Mouse (Mus musculus): Measurements from ENCODE around the gene Taf1b. TPM values are rescaled to one million over a fixed set of nuclear protein-coding genes. Genes with fewer than 3 reads are reported as not detected.

The Taf1b gene
- polyA plus RNA-seq, 1 experiment: not detected

DNA sequence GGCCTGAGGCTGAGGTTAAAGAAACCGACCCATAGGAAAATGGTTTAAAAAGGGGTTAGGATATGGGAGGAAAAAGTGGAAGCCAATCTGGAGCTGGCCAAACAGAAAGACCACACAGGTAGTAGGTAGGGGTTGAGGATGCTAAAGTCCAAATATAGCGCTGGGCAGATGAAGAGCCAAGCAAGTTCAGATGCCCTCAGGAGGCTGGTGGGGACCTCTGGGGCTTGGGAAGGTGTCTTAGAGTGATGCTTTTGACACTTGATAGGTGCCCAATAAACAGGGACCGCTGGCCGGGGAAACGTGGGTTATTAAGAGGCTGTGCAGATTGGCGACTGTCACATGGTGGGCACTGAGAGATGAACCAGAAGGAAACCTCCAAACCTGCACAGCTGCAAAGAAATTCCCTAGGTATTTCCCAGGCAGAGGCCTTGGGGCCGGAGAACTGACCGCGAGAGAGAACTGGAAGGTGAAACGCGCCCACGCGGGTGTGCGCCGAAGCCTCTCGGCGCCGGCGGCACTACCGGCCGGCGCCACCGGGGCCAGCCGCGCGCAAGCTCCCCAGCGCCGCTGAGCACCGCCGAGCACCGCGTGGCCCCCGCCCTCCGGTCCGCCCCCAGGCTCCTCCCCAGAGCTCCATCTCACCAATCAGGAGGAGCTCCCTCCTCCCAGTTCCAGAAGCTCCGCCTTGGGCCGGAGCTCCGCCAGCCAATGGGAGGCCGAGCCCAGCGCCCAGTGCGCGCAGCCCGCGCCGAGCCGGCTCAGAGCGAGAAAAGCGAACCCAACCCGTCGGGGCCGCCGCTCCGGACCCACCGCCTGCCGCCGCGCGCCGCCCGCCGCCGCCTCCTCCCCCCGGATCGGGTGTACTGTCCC, 73.6 kb downstream of the Taf1b start, which contains the start of gene Grhl1:
TSS of gene Grhl1 (plus strand) at position 761 of the 870 bp plus-strand sequence.
- peaks cover 2% of the 10 kb centered on the region; the same call in 1 of the 2 replicates for H3K4me1 ChIP-seq (ENCODE audit: control insufficient read depth, insufficient read depth, low read length)
- H3K4me3 ChIP-seq (ENCODE audit: insufficient read depth, low read depth, low read length): peak within 1 kb of the TSS; percentile 78
- WGBS: 3% methylated on average over 64 of the region's 64 CpGs
- H3K27ac ChIP-seq (ENCODE audit: insufficient read depth, low read depth, low read length): no peak within 1 kb of the TSS
- TF ChIP-seq CTCF (IDR thresholded peaks at IDR 0.05; ENCODE audit: insufficient read depth, low read depth, low read length) (peak; percentile 70), POLR2A (IDR thresholded peaks at IDR 0.05; ENCODE audit: insufficient read depth, low read depth, low read length) (peak; percentile 51)

DNA sequence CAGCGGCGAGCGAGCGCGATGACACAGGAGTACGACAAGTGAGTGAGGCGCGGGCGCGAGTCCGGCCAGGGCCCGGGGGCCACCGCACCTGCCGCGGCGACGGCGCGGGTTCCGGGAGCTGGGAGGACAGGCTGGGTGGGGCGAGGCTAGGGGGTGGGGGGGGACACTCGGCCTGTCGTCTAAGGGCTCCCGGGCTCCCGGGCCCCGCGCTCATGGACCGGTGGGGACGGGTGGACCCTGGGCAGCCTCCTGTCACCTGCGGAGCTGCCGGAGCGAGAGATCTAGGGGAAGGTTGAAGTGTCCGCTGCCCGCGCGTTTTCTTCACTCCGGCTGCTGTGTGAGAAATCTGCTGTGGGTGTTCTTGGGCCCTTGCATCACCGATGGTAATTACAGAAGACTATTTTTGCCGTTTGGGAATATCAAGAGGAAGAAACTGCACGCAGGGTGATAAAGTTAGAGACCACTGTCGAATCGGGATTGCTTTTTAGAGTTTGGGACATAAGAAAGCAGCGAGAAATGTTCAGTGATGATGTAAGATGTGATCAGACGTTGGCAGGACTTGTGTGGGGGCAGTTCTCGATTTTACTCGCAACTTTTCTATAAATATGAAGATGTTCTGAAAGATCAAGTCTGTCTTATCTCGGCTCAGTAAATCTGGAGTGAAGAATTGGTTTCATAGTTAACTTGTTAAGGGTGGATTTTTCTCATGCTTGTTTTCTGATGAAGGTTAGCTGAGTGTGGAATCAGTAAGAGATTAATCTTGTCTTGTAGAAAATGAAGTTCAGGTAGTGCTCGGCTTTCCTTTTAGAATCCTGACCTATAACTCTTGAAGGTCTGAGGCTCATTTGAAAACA, 74.5 kb downstream of the Taf1b start:
- peaks cover 2% of the 10 kb centered on the region; the same call in 1 of the 2 replicates for H3K4me1 ChIP-seq (ENCODE audit: control insufficient read depth, insufficient read depth, low read length)
- TF ChIP-seq POLR2A (IDR thresholded peaks at IDR 0.05; ENCODE audit: insufficient read depth, low read depth, low read length): no peak
- TF ChIP-seq CTCF (IDR thresholded peaks at IDR 0.05; ENCODE audit: insufficient read depth, low read depth, low read length): no peak
- H3K27ac ChIP-seq (ENCODE audit: insufficient read depth, low read depth, low read length): no peak overlapping the region
- H3K4me3 ChIP-seq (ENCODE audit: insufficient read depth, low read depth, low read length): peak overlapping the region; percentile 78
- WGBS: 3% methylated on average over 48 of the region's 48 CpGs

DNA sequence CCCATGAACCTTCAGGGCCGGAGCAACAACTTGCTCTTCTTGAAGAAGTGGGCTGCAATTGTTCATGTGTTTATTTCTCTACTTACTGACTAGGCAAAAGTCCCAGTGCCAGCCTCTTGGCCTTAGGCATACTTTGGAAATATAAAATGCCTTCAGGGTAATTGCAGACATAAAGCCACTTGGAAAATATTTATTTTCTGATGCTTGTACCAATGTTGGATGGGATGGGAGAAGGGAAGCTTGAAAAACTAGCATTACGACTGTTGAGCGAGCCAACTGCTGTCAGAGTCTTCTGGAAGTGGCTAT, 75.1 kb downstream of the Taf1b start:
- Histone ChIP-seq H3K4me1 (ENCODE audit: control insufficient read depth, insufficient read depth, low read length) (peaks cover 2% of the 10 kb centered on the region; the same call in 1 of the 2 replicates), H3K4me3 (ENCODE audit: insufficient read depth, low read depth, low read length) (no peak overlapping the region), H3K27ac (ENCODE audit: insufficient read depth, low read depth, low read length) (no peak overlapping the region; the same call in 1 of the 2 replicates)
- TF ChIP-seq POLR2A (IDR thresholded peaks at IDR 0.05; ENCODE audit: insufficient read depth, low read depth, low read length) (no peak), CTCF (IDR thresholded peaks at IDR 0.05; ENCODE audit: insufficient read depth, low read depth, low read length) (no peak)
- WGBS: 16% methylated on average over 3 of the region's 3 CpGs

DNA sequence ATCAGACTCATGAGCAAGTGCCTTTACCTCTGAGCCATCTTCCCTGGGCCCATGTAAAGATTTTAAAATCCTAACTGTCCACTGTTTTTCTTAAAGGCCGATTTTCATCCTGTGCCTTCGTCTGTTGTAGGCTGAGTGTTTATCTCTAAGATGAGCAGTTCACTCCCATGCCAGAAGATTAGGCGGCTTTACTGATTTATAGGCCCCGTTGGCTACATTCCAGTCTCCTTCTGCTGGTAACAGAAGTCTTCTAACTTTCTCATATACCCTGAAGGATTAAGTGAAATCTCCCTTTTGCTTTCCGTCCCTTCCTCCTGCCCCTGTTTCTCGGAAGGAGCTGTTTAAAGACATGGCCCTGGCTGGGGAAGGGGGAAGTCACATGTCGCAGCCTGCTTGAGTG, 76.7 kb downstream of the Taf1b start:
- TF ChIP-seq CTCF (IDR thresholded peaks at IDR 0.05; ENCODE audit: insufficient read depth, low read depth, low read length): no peak
- TF ChIP-seq POLR2A (IDR thresholded peaks at IDR 0.05; ENCODE audit: insufficient read depth, low read depth, low read length): no peak
- WGBS: 71% methylated on average over 7 of the region's 7 CpGs
- Histone ChIP-seq H3K4me1 (ENCODE audit: control insufficient read depth, insufficient read depth, low read length) (peaks cover 2% of the 10 kb centered on the region; the same call in 1 of the 2 replicates), H3K4me3 (ENCODE audit: insufficient read depth, low read depth, low read length) (no peak overlapping the region), H3K27ac (ENCODE audit: insufficient read depth, low read depth, low read length) (no peak overlapping the region)

DNA sequence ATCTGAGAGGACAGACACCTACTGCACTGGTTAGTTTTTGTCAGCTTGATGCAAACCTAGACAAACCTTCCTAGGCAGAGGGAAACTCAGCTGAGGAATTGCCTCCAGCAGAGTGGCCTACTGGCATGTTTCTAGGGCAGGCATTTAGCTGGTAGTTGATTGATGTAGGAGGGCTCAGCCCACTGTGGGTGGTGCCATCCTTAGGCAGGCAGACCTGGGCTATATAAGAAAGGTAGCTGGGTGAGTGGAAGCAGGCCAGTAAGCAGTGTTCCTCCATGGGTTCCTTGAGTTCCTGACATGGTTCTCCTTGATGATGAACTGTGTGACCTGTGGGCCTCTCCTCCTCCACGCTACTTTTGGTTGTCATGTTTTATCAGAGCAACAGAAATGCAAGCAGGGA, 82.3 kb downstream of the Taf1b start:
- WGBS: 94% methylated on average over 1 of the region's 1 CpGs
- TF ChIP-seq POLR2A (IDR thresholded peaks at IDR 0.05; ENCODE audit: insufficient read depth, low read depth, low read length): no peak
- no peak for TF ChIP-seq CTCF (IDR thresholded peaks at IDR 0.05; ENCODE audit: insufficient read depth, low read depth, low read length)
- H3K27ac ChIP-seq (ENCODE audit: insufficient read depth, low read depth, low read length): no peak overlapping the region

DNA sequence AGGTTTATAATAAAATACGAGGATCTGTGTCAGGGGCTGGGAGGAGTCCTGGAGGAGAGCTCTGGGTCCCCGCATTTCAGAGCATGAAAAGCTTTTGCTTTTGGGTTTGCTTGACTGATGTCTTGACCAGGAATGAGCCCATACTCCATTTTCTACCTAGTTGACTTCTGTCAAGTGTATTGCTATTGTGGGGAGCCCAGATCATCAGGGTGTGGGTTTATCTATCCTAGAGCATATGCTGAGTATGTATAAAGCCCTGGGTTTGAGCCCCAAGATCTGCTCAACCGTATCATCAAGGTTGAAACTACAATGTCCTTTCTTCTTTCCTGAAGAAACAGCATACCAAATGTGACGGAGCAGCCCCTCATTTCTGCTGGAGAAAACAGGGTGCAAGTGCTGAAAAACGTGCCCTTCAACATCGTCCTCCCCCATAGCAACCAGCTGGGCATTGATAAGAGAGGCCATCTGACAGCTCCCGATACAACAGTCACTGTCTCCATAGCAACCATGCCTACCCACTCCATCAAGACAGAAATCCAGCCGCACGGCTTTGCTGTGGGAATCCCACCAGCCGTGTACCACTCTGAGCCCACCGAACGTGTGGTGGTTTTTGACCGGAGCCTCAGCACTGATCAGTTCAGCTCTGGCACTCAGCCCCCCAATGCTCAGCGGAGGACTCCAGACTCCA, 83.0 kb downstream of the Taf1b start:
- Histone ChIP-seq H3K4me3 (ENCODE audit: insufficient read depth, low read depth, low read length) (no peak overlapping the region), H3K27ac (ENCODE audit: insufficient read depth, low read depth, low read length) (no peak overlapping the region), H3K4me1 (ENCODE audit: control insufficient read depth, insufficient read depth, low read length) (peaks cover 11% of the 10 kb centered on the region)
- WGBS: 65% methylated on average over 14 of the region's 14 CpGs
- TF ChIP-seq CTCF (IDR thresholded peaks at IDR 0.05; ENCODE audit: insufficient read depth, low read depth, low read length): no peak

More for the DNA sequence above, 82.3 kb downstream of the Taf1b start:
- Histone ChIP-seq H3K4me1 (ENCODE audit: control insufficient read depth, insufficient read depth, low read length) (peaks cover 13% of the 10 kb centered on the region), H3K4me3 (ENCODE audit: insufficient read depth, low read depth, low read length) (no peak overlapping the region)

DNA sequence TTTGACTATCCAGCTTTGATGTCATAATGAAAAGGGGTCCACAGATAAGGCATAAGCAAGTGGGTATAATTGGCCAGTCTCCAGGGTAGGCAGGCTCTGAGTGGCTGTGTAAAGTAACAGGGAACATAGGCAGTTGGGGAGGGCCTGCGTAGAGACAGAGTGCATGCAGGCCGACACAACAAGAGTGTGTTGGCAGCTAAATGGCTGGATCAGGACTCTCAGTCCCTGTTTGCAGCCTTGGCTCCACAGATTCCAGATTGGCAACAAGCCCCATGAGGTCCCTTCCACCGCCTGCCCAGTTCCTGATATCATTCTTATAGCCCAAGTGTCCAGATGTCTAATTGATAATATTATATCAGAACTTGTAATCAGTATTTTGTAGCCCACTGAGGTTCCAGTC, 85.5 kb downstream of the Taf1b start:
- Histone ChIP-seq H3K4me1 (ENCODE audit: control insufficient read depth, insufficient read depth, low read length) (peaks cover 17% of the 10 kb centered on the region), H3K4me3 (ENCODE audit: insufficient read depth, low read depth, low read length) (no peak overlapping the region), H3K27ac (ENCODE audit: insufficient read depth, low read depth, low read length) (no peak overlapping the region)
- TF ChIP-seq CTCF (IDR thresholded peaks at IDR 0.05; ENCODE audit: insufficient read depth, low read depth, low read length): no peak
- no peak for TF ChIP-seq POLR2A (IDR thresholded peaks at IDR 0.05; ENCODE audit: insufficient read depth, low read depth, low read length)
- 65% methylated on average over 3 of the region's 3 CpGs for WGBS

DNA sequence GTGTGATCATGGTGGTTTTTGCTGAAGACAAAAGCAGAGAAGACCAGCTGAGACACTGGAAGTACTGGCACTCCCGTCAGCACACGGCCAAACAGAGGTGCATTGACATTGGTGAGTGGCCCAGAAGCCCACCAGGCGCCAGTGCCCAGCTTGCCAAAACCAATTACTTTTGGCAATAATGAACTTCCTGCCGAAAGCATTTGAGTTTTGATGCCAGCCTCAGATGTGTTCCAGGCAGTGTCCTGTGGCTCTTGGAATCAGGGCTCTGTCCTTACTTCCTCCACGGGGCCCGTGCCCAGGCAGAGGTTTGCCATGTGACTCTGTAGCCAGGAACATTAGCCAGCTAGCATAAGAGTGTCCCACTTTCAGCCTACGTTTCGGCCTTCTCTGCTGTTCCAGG, 86.7 kb downstream of the Taf1b start:
- 61% methylated on average over 8 of the region's 8 CpGs for WGBS
- no peak overlapping the region for H3K4me3 ChIP-seq (ENCODE audit: insufficient read depth, low read depth, low read length)
- TF ChIP-seq POLR2A (IDR thresholded peaks at IDR 0.05; ENCODE audit: insufficient read depth, low read depth, low read length) (no peak), CTCF (IDR thresholded peaks at IDR 0.05; ENCODE audit: insufficient read depth, low read depth, low read length) (no peak)
- H3K27ac ChIP-seq (ENCODE audit: insufficient read depth, low read depth, low read length): no peak overlapping the region
- peaks cover 22% of the 10 kb centered on the region for H3K4me1 ChIP-seq (ENCODE audit: control insufficient read depth, insufficient read depth, low read length)
